Mouse (Mus musculus) Patski (cell line): Measurements from ENCODE around the gene Olfr145. TPM values are rescaled to one million over a fixed set of nuclear protein-coding genes. Genes with fewer than 3 reads are reported as not detected.

Source experiments
- ATAC-seq: fragments of 100-300 bp; one replicate; pipeline ENCODE4 v1.8.0; 2021
- CTCF ChIA-PET: fragments of 350-600 bp; sonication (Branson Sonifier 250); formaldehyde crosslinking; loops from one replicate; lab custom pipeline; 2022; ENCODE audit warnings: inconsistent platforms; lab: Charles Lee
- POLR2A ChIA-PET: fragments of 350-600 bp; sonication (Branson Sonifier 250); formaldehyde crosslinking; loops from one replicate; lab custom pipeline; 2022; ENCODE audit warnings: antibody characterized with exemption, inconsistent platforms; lab: Charles Lee
- DNase-seq: peaks from one replicate; pipeline ENCODE4 v3.0.0-alpha.2; 2011; ENCODE audit warnings: low read depth, low spot score
- H3K27me3 ChIP-seq: fragments of 371-371 bp; one replicate; pipeline ENCODE4 v1.5.1; 2021
- CTCF ChIP-seq: fragments of 100-300 bp; IDR thresholded peaks from one replicate; pipeline ENCODE4 v1.5.1; 2021
- in situ Hi-C: fragments of 300-500 bp; cut with MboI; formaldehyde crosslinking; loops from 3 replicates; pipeline ENCODE4 v1.11.1; 2018; ENCODE audit warnings: low pct_unique_long_range_greater_than_20kb, mixed read lengths
- polyA plus RNA-seq: library from polyadenylated mRNA; unstranded; gene quantifications from one replicate; pipeline ENCODE4 v1.2.3, GENCODE M21; 2021

Gene Olfr145
- polyA plus RNA-seq, 1 experiment from 2014 or later = not detected

DNA sequence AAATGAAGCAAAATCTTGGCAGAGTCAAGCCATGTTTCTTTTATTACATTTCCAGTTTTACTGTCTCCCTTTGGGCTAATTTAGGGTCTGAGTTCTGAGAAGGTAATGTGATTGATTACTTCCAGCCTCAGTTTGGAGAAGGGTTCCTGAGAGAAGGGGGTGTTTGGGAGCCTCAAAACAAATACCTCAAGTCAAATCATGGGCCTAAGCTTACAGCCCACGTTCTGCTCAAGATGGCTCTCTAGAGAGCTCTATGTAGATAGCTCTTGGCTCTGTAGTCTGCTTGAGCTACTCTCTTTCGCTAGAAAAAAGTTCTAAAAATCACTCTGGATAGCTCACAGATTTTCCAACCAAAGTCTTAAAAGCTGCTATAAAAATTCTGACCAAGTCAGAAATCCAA lies 28.9 kb downstream of the Olfr145 start:
- H3K27me3 ChIP-seq = no peaks in the 10 kb centered on the region
- ATAC-seq (no peak), DNase-seq (no peak)
- TF ChIP-seq CTCF = no peak
- CTCF ChIA-PET = interaction anchor here (1.2 to 1.3 kb wide), 2 partner anchors 12 to 236 kb away, joined by 3 to 4 read pairs; no protein-coding TSS in a partner anchor
- POLR2A ChIA-PET = no interaction called here
- in situ Hi-C loops = no loop called here

- no peak for TF ChIP-seq CTCF
- H3K27me3 ChIP-seq = no peaks in the 10 kb centered on the region
- ChIA-PET CTCF (interaction anchor here (1.2 to 1.3 kb wide), 2 partner anchors 11 to 237 kb away, joined by 3 to 4 read pairs; no protein-coding TSS in a partner anchor), POLR2A (no interaction called here)
- DNase-seq (no peak), ATAC-seq (no peak)
- in situ Hi-C loops = no loop called here
These were observed 29.8 kb downstream of the Olfr145 start for GRCm38 (mm10) chr9:37926019-37927013.

DNA sequence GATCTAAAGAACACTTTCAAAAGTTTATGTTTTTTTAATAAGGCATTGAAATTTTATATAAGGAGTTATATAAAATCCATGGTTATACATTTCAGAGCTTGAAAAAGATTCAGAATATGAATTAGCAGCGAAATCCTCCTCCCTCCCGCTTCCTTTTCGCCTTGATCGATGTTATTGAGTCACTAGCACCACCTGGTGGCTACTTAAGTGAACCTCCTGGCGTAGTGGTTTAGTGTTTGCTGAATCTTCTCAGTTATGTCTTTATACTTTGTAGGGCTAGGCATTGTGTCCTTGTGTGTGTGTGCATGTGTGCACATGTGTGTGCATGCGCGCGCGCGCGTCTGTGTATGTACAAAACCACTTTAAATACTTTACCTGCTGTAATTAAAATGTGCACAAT lies 36.0 kb downstream of the Olfr145 start:
- ChIA-PET POLR2A (no interaction called here), CTCF (interaction anchor here (0.9 to 1.7 kb wide), 3 partner anchors 11 to 301 kb away, joined by 3 to 6 read pairs (median 6); no protein-coding TSS in a partner anchor)
- in situ Hi-C loops = loop anchor here (5.0 to 10.0 kb wide), 2 partner anchors 245 to 508 kb away; no protein-coding TSS in a partner anchor
- TF ChIP-seq CTCF = peak; percentile 88
- DNase-seq (peak; percentile 9), ATAC-seq (peak; percentile 78)
- H3K27me3 ChIP-seq = peaks cover 8% of the 10 kb centered on the region

GRCm38 (mm10) chr9:37934146-37934545 lies 37.6 kb downstream of the Olfr145 start:
- ATAC-seq (no peak), DNase-seq (no peak)
- peaks cover 8% of the 10 kb centered on the region for H3K27me3 ChIP-seq
- in situ Hi-C loops = loop anchor here (5.0 to 10.0 kb wide), 2 partner anchors 247 to 509 kb away; no protein-coding TSS in a partner anchor
- ChIA-PET POLR2A (no interaction called here), CTCF (interaction anchor here (1.0 kb wide), 1 partner anchor 202 kb away, joined by 3 read pairs; no protein-coding TSS in a partner anchor)
- TF ChIP-seq CTCF = no peak

- ChIA-PET CTCF (interaction anchor here (1.2 kb wide), 1 partner anchor 251 kb away, joined by 5 read pairs; no protein-coding TSS in a partner anchor), POLR2A (no interaction called here)
- H3K27me3 ChIP-seq = no peaks in the 10 kb centered on the region
- no peak for TF ChIP-seq CTCF
- DNase-seq = no peak
- ATAC-seq = no peak
- in situ Hi-C loops = no loop called here
These were observed 44.6 kb downstream of the Olfr145 start for GRCm38 (mm10) chr9:37941167-37941566.

Other genes with a start within 250 kb of the Olfr145 start
- 97.7 TPM for gene Tbrg1, start 239.4 kb upstream of the Olfr145 start, polyA plus RNA-seq
- gene Panx3, start 227.5 kb upstream of the Olfr145 start, polyA plus RNA-seq = not detected
- not detected for gene Olfr160, start 180.5 kb upstream of the Olfr145 start, polyA plus RNA-seq
- gene Olfr874, start 151.6 kb upstream of the Olfr145 start, polyA plus RNA-seq = not detected
- gene Olfr875, start 124.9 kb upstream of the Olfr145 start, polyA plus RNA-seq = not detected
- not detected for gene Olfr876, start 93.7 kb upstream of the Olfr145 start, polyA plus RNA-seq
- gene Olfr877, start 42.5 kb upstream of the Olfr145 start, polyA plus RNA-seq = not detected
- not detected for gene Olfr878, start 21.1 kb downstream of the Olfr145 start, polyA plus RNA-seq
- gene Olfr881, start 95.1 kb downstream of the Olfr145 start, polyA plus RNA-seq = not detected
- gene Olfr883, start 129.1 kb downstream of the Olfr145 start, polyA plus RNA-seq = not detected
- not detected for gene Olfr884, start 149.8 kb downstream of the Olfr145 start, polyA plus RNA-seq
- gene Olfr885, start 164.6 kb downstream of the Olfr145 start, polyA plus RNA-seq = not detected
- gene Olfr887, start 187.3 kb downstream of the Olfr145 start, polyA plus RNA-seq = not detected
- gene Olfr888, start 211.4 kb downstream of the Olfr145 start, polyA plus RNA-seq = not detected
- gene Olfr889, start 218.5 kb downstream of the Olfr145 start, polyA plus RNA-seq = 0.05 TPM
- not detected for gene Olfr890, start 245.8 kb downstream of the Olfr145 start, polyA plus RNA-seq